Mouse (Mus musculus): ENCODE results near the gene Sufu. TPM values are rescaled to one million over a fixed set of nuclear protein-coding genes. Genes with fewer than 3 reads are reported as not detected.

Gene Sufu
- total and polyA plus RNA-seq, 3 experiments, result 8.7 to 11.0 (median 10.6) TPM

DNA sequence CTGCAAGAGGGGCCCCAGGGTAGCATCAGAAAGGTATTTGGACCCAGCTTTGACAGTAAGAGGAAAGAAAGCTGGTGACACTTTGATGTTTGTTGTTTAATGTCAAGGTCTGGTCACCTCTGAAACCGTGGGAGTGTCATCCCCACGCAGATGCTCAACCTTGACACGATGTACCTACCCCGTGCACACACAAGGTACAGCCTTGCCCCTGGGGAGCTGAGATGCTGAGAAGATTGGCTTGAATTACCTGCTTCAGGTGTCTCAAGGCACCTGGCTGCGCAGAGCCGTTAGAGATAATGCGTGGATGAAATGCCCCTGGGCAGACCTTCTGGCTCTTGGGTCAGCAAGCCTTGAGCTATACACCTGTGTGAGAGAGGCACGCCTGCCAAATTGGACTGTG, 17.8 kb downstream of the Sufu start:
- no peak overlapping the region for H3K27ac ChIP-seq
- no peak overlapping the region for H3K9ac ChIP-seq (ENCODE audit: low read depth, low read length)
- peaks cover 5% of the 10 kb centered on the region for H3K4me1 ChIP-seq (ENCODE audit: control insufficient read depth, insufficient read depth, low read length)
- no peak for TF ChIP-seq EP300 (IDR thresholded peaks at IDR 0.05; ENCODE audit: insufficient read depth, low read depth, low read length)
- no peak for TF ChIP-seq POLR2A (IDR thresholded peaks at IDR 0.05; ENCODE audit: insufficient read depth, low read depth, low read length)
- no peak for TF ChIP-seq CTCF (IDR thresholded peaks at IDR 0.05)
- H3K79me2 ChIP-seq (replicated peaks; ENCODE audit: control insufficient read depth, insufficient read depth, low read length), result peaks cover 10% of the 10 kb centered on the region
- no peaks in the 10 kb centered on the region for H3K36me3 ChIP-seq (ENCODE audit: control insufficient read depth, insufficient read depth, low read length)
- 96% methylated on average over 8 of the region's 8 CpGs for WGBS
- DNase-seq, result no peak
- no peaks in the 10 kb centered on the region for H3K27me3 ChIP-seq (ENCODE audit: control insufficient read depth, insufficient read depth, low read length)
- intact Hi-C loops (cut with DNase I), result loop anchor here (2.0 kb wide), 1 partner anchor 28 kb away; no protein-coding TSS in a partner anchor
- H3K4me3 ChIP-seq, result no peak overlapping the region

GRCm38 (mm10) chr19:46416276-46416675, 19.6 kb downstream of the Sufu start:
- intact Hi-C loops (cut with DNase I), result no loop called here
- Histone ChIP-seq H3K4me1 (ENCODE audit: control insufficient read depth, insufficient read depth, low read length) (peaks cover 5% of the 10 kb centered on the region), H3K27ac (no peak overlapping the region), H3K9ac (ENCODE audit: low read depth, low read length) (no peak overlapping the region), H3K36me3 (ENCODE audit: control insufficient read depth, insufficient read depth, low read length) (no peaks in the 10 kb centered on the region), H3K4me3 (no peak overlapping the region), H3K79me2 (replicated peaks; ENCODE audit: control insufficient read depth, insufficient read depth, low read length) (peaks cover 7% of the 10 kb centered on the region), H3K27me3 (ENCODE audit: control insufficient read depth, insufficient read depth, low read length) (no peaks in the 10 kb centered on the region)
- WGBS, result 69% methylated on average over 9 of the region's 9 CpGs
- peak in 1 of 2 experiments; percentile 34 for DNase-seq
- TF ChIP-seq POLR2A (IDR thresholded peaks at IDR 0.05; ENCODE audit: insufficient read depth, low read depth, low read length) (no peak), CTCF (IDR thresholded peaks at IDR 0.05) (no peak), EP300 (IDR thresholded peaks at IDR 0.05; ENCODE audit: insufficient read depth, low read depth, low read length) (no peak)

GRCm38 (mm10) chr19:46418051-46418450, 21.4 kb downstream of the Sufu start:
- Histone ChIP-seq H3K9ac (ENCODE audit: low read depth, low read length) (no peak overlapping the region), H3K79me2 (replicated peaks; ENCODE audit: control insufficient read depth, insufficient read depth, low read length) (peaks cover 7% of the 10 kb centered on the region), H3K27ac (no peak overlapping the region), H3K4me3 (no peak overlapping the region), H3K36me3 (ENCODE audit: control insufficient read depth, insufficient read depth, low read length) (no peaks in the 10 kb centered on the region), H3K27me3 (ENCODE audit: control insufficient read depth, insufficient read depth, low read length) (no peaks in the 10 kb centered on the region), H3K4me1 (ENCODE audit: control insufficient read depth, insufficient read depth, low read length) (peaks cover 2% of the 10 kb centered on the region; the same call in 1 of the 2 replicates)
- no peak for DNase-seq
- intact Hi-C loops (cut with DNase I), result no loop called here
- 79% methylated on average over 4 of the region's 4 CpGs for WGBS
- TF ChIP-seq POLR2A (IDR thresholded peaks at IDR 0.05; ENCODE audit: insufficient read depth, low read depth, low read length) (no peak), CTCF (IDR thresholded peaks at IDR 0.05) (no peak), EP300 (IDR thresholded peaks at IDR 0.05; ENCODE audit: insufficient read depth, low read depth, low read length) (no peak)

DNA sequence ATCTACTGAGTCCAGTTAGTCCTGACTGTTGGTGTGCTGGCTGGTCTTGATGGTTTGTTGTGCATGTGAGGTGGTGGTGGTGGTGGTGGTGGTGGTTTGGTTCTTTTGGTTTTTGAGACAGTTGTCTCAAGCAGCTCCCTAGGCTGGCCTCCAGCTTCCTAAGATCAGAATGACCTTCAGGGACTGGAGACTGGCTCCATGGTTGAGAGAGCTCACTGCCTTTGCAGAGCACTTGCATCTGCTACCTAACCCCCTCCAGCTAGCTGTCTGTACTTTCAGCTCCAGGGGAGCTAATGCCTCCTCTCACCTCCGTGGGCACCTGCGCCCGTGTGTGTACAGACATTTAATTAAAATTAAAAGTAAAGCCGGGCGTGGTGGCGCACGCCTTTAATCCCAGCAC, 23.7 kb downstream of the Sufu start:
- Histone ChIP-seq H3K9ac (ENCODE audit: low read depth, low read length) (no peak overlapping the region), H3K4me1 (ENCODE audit: control insufficient read depth, insufficient read depth, low read length) (peaks cover 2% of the 10 kb centered on the region; the same call in 1 of the 2 replicates), H3K79me2 (replicated peaks; ENCODE audit: control insufficient read depth, insufficient read depth, low read length) (peaks cover 6% of the 10 kb centered on the region), H3K27ac (no peak overlapping the region), H3K4me3 (no peak overlapping the region), H3K36me3 (ENCODE audit: control insufficient read depth, insufficient read depth, low read length) (no peaks in the 10 kb centered on the region), H3K27me3 (ENCODE audit: control insufficient read depth, insufficient read depth, low read length) (no peaks in the 10 kb centered on the region)
- intact Hi-C loops (cut with DNase I), result no loop called here
- no peak for DNase-seq
- 95% methylated on average over 7 of the region's 7 CpGs for WGBS
- TF ChIP-seq POLR2A (IDR thresholded peaks at IDR 0.05; ENCODE audit: insufficient read depth, low read depth, low read length), result no peak
- TF ChIP-seq CTCF (IDR thresholded peaks at IDR 0.05), result no peak
- no peak for TF ChIP-seq EP300 (IDR thresholded peaks at IDR 0.05; ENCODE audit: insufficient read depth, low read depth, low read length)

DNA sequence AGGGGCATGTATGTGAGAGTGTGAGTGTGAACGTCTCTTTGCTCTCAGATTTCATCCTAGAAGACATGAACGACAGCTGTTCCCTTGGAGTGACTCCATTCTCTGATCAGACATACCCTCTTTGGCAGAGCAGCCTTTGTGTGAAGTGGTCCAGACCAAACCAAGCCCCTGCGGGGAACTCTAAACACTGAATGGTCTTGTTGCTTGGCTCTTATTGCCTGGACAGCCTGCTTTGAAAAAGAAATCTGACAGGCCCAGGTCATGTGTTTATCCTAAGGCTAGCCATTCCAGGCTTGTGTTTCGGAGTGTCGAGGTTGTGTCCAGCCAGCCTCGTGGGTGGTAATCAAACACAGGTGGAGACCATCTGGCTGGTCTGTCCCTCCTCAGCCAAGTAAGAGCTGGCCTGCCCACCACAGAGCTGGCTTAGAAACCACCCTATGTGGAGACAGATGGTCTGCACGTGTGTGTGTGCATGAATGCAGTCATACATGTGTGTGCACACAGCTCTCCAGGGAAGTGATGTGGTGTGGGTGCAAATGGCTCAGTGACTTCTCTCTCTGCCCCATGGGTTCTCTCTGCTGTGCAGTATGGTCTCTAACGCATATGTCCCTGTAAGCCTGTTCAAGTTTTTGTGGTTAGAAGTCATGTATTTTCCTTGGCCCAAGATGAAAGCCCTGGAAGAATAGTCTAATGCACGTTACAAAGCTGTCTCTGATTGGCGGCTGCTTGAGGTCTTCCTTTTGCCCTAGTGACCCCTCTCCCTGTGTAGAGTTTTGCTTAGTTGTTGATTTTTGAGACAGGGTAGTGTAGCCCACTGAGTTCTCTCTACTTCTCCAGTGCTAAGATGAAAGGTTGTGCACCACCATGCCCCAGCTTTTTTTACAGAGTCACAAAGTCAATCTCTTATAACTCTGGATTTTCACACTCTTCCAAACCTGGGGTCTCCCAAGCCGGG, 26.0 kb downstream of the Sufu start:
- Histone ChIP-seq H3K4me3 (no peak overlapping the region), H3K9ac (ENCODE audit: low read depth, low read length) (no peak overlapping the region), H3K27me3 (ENCODE audit: control insufficient read depth, insufficient read depth, low read length) (no peaks in the 10 kb centered on the region), H3K79me2 (replicated peaks; ENCODE audit: control insufficient read depth, insufficient read depth, low read length) (peaks cover 1% of the 10 kb centered on the region), H3K27ac (no peak overlapping the region), H3K36me3 (ENCODE audit: control insufficient read depth, insufficient read depth, low read length) (peaks cover 3% of the 10 kb centered on the region), H3K4me1 (ENCODE audit: control insufficient read depth, insufficient read depth, low read length) (peaks cover 2% of the 10 kb centered on the region; the same call in 1 of the 2 replicates)
- WGBS, result 58% methylated on average over 11 of the region's 11 CpGs
- DNase-seq, result no peak
- intact Hi-C loops (cut with DNase I), result no loop called here
- TF ChIP-seq CTCF (IDR thresholded peaks at IDR 0.05), result no peak
- no peak for TF ChIP-seq EP300 (IDR thresholded peaks at IDR 0.05; ENCODE audit: insufficient read depth, low read depth, low read length)
- no peak for TF ChIP-seq POLR2A (IDR thresholded peaks at IDR 0.05; ENCODE audit: insufficient read depth, low read depth, low read length)

- intact Hi-C loops (cut with DNase I), result no loop called here
- 79% methylated on average over 8 of the region's 8 CpGs for WGBS
- Histone ChIP-seq H3K4me1 (ENCODE audit: control insufficient read depth, insufficient read depth, low read length) (peaks cover 2% of the 10 kb centered on the region; the same call in 1 of the 2 replicates), H3K79me2 (replicated peaks; ENCODE audit: control insufficient read depth, insufficient read depth, low read length) (no peaks in the 10 kb centered on the region; the same call in none of the 2 replicates), H3K9ac (ENCODE audit: low read depth, low read length) (no peak overlapping the region), H3K36me3 (ENCODE audit: control insufficient read depth, insufficient read depth, low read length) (peaks cover 3% of the 10 kb centered on the region), H3K27ac (no peak overlapping the region), H3K27me3 (ENCODE audit: control insufficient read depth, insufficient read depth, low read length) (no peaks in the 10 kb centered on the region), H3K4me3 (no peak overlapping the region)
- no peak for DNase-seq
- TF ChIP-seq CTCF (IDR thresholded peaks at IDR 0.05), result no peak
- no peak for TF ChIP-seq POLR2A (IDR thresholded peaks at IDR 0.05; ENCODE audit: insufficient read depth, low read depth, low read length)
- no peak for TF ChIP-seq EP300 (IDR thresholded peaks at IDR 0.05; ENCODE audit: insufficient read depth, low read depth, low read length)
Observed at GRCm38 (mm10) chr19:46425266-46425665, 28.6 kb downstream of the Sufu start.

Measured in heart, adult 2 months (tissue).